Mouse (Mus musculus) adrenal gland, adult 2 months (tissue): ENCODE measurements around the gene Iffo2. TPM values are rescaled to one million over a fixed set of nuclear protein-coding genes. Genes with fewer than 3 reads are reported as not detected.
"Not testable (repeated sequence)": the region's sequence is repeated elsewhere in the genome, so short reads cannot be mapped to it uniquely, and the experiment has no call there.

Source experiments
- DNase-seq: peaks from one replicate; pipeline ENCODE4 v3.0.0; 2021
- long read RNA-seq: library from polyadenylated mRNA; stranded (forward); transcript quantifications from one replicate; pipeline ENCODE4 v2.0.0, GENCODE M21; 2021
- polyA plus RNA-seq: library from polyadenylated mRNA; depleted of rRNA; stranded (reverse); fragments of >200 nt; gene quantifications from 2 replicates; pipeline ENCODE4 v1.2.3, GENCODE M21; 2012; rRNA removed
- total RNA-seq, 2 experiments: library from RNA; stranded (reverse); gene quantifications; 2 replicates each; pipeline ENCODE4 v1.2.3; 2021

Iffo2 gene
- total RNA-seq (10 to 100 TPM; 11.5 to 13.2 TPM), polyA plus RNA-seq (6.3 and 6.4 TPM in 2 replicates)
- long read RNA-seq, full-length matches to known transcripts, result 1 of 2 reads
- long read RNA-seq, partial matches to known transcripts, result 0 of 2 reads
- long read RNA-seq, other reads (novel, unspliced or antisense), result 1 of 2 reads

DNA sequence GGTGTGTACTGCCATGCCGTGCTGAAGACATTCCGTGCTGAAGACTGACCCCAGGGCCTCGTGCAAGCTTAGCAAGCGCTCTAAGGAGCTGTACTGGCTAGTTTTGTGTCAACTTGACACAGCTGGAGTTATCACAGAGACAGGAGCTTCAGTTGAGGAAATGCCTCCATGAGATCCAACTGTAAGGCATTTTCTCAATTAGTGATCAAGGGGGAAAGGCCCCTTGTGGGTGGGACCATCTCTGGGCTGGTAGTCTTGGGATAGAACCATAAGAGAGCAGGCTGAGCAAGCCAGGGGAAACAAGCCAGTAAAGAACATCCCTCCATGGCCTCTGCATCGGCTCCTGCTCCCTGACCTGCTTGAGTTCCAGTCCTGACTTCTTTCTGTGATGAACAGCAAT, at the start of gene Iffo2:
Gene Iffo2 (plus strand): TSS at position 301 of the 400 bp plus-strand sequence.
- DNase-seq, result not testable (repeated sequence)

DNA sequence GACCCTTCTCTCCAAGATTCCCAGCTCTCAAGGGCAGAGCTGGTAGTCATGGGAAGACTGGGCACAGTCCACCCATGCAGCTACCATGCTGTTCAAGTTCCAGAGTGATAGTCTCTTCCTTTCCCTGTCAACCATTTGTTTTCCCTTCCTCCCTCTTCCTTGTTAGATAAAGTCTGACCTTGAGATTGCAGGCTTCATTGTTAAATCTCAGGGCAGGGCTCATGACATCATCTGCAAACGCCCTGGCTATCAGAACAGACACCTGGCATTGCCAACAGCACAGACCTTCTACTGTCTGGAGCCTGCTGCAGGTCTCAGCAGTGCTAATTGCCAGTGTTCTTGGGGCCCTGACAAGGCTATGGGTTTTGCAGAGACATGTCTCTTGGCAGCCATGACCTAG, 48.9 kb upstream of the Iffo2 start:
- DNase-seq, result no peak

DNA sequence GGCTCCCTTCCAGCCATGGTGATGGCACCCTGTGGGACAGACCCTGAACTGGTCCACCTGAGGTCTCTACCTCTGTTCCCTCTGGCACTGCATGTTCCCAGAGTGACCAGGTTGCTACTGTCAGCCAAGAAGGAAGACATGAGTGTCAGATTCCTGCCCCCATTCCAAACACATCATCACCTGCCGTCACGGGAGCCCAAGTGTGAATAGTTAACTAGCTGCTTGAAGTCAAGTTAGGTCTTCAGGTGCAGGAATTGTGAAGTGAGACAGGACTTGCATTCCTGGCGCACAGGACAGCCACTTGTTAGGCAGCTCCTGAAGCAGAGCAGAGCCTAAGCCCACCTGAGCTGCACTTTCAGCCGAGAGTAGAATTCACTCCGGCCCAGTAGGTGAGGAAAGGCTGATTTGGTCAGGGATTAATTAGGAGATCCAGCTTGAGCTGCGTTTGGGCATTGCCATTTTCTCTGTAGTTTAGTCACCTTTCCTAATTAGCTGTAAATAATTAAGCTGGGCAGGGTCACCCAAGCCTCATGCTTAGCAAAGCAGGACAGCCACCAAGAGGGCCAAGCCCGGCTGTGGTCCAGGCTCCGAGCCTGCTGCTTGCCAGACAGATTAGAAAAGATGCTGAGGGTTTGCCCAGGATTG, 46.8 kb upstream of the Iffo2 start:
- no peak for DNase-seq

- no peak for DNase-seq
These were observed 45.9 kb upstream of the Iffo2 start for GRCm38 (mm10) chr4:139484496-139484895.

DNA sequence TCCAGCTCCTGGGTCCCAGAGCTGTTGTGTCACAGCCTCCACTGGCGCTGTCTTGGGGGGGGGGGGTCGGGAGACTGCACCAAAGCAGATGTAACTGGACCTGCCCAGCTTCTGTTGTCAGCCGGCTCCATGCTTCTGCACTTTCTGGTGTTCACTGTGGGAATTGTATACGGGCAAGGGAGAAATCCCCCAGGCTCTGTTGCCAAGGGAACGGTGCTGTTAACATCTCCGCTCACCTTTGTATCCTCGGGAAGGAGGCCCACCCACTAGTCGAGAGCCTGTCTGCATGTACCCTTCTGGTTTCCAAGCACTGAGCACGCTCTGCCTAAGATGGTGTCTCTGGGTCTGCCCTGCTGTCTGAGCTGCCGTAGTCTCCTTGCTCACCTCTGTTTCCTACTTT, 43.3 kb upstream of the Iffo2 start:
- no peak for DNase-seq

GRCm38 (mm10) chr4:139488325-139488724, 42.0 kb upstream of the Iffo2 start:
- no peak for DNase-seq

GRCm38 (mm10) chr4:139489946-139490345, 40.4 kb upstream of the Iffo2 start:
- DNase-seq, result no peak

DNA sequence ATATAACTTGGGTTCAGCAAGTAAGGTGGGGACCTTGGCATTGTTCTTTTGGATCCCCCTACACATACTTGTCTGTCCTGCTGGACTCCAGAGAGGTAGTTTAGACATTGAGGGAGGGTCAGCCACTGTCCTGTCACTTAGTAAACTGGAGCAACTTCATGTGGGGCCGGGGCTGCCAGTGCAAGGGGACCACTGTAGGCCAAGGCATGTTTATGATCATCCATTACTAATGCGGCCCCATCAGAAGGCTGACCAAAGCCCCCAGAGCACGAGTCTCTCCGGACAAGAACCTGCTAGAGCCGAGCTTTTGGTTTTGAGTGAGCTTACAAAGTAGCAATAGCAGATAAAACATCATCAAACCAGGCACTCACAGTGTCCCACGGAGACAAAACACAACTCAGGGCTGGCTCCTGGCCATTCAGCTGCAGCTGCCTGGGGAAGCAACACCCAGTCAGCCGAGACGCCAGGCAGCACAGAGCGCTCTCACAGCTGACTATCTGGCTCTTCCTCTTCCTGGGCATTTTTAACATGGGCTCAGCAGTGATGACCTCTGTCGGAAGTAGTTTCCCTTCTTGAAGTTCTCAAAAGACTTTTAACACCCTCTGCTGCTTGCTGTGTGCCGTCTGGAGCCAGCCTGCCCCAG, 39.8 kb upstream of the Iffo2 start:
- DNase-seq, result no peak

- no peak for DNase-seq
These were observed 38.7 kb upstream of the Iffo2 start for GRCm38 (mm10) chr4:139491541-139492170.

- no peak for DNase-seq
These were observed 38.0 kb upstream of the Iffo2 start for GRCm38 (mm10) chr4:139492258-139492833.

GRCm38 (mm10) chr4:139493227-139494025, 36.9 kb upstream of the Iffo2 start:
- DNase-seq, result no peak

GRCm38 (mm10) chr4:139500814-139501213, 29.5 kb upstream of the Iffo2 start:
- no peak for DNase-seq

- DNase-seq, result no peak
These were observed 28.6 kb upstream of the Iffo2 start for GRCm38 (mm10) chr4:139501702-139502101.

- DNase-seq, result no peak
These were observed 26.4 kb upstream of the Iffo2 start for GRCm38 (mm10) chr4:139503919-139504318.

DNA sequence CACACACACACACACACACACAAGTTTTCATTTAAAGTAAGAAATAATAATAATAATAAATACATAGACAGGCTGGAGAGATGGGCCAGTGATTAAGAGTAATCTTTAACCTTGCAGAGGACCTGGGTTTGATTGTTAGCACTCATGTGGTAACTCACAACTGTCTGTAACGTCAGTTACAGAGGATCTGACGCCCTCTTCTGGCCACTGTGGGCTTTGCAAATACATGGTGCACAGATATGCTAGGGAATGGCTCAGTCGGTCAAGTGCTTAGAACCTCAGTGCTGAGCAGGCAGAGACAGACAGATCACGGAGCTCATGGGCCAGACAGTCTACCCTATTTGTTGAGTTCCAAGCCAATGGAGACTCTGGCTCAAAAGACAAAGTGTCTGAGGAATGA, 24.6 kb upstream of the Iffo2 start:
- DNase-seq, result no peak

- DNase-seq, result no peak
These were observed 23.6 kb upstream of the Iffo2 start for GRCm38 (mm10) chr4:139506727-139507126.

DNA sequence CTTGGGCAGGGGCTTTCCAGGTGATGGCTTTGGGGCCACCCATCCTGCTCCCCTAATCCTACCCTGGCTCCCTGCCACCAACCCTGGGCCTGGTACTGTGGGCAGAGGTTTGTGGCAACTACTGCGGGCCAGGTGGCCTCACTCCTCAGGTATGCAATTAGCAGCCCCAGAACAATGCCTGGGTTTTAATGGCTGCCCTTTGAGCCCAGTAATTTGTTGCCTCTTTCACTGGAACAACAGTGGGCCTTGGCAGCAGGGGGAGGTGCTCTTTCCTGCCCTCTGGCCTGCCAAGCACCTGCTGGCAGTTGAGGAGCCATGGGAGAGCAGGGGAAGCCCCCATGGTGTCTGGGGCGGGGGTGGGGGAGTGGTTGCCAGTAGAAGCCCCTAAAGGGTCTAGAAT, 21.3 kb upstream of the Iffo2 start:
- DNase-seq, result no peak

DNA sequence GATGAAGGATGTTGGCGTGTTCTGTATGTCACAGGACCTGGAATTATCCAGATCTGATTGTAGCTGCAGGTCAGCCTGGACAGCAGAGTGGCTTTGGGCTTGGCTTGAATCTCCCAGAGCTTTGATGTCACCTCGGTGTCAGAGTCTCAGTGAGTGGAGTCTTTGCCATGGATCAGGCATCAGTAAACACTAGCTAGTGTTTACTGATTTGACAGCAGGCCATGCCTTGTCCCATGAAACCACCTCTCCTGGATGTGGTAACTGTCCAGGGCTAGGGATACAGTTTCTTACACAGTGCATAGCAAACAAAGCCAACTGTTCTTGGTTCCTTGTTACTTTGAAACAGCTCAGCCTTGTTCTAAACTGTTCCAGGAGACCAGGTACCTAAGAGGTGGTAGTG, 18.8 kb upstream of the Iffo2 start:
- DNase-seq, result no peak

GRCm38 (mm10) chr4:139512985-139513384, 17.4 kb upstream of the Iffo2 start:
- DNase-seq, result no peak

DNA sequence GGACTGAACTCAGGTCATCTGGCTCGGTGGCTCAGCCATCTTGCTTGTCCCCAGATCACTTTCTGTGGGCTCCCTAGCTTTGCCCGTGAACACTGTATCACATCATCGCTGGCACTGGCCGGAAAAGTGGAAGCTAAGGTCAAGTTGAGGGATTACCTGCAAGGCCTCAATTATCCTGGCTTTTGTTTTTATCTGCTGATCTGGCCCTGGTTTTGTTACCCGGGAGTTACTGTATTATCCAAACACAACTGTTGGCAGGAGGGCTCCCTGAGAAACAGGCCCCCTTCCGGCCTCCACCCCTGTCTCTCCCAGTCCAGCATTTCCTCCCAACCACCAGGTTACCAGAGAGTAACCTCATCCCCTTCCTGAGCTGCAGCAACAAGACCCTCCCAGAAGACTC, 11.1 kb upstream of the Iffo2 start:
- DNase-seq, result no peak

- DNase-seq, result no peak
These were observed 8.4 kb upstream of the Iffo2 start for GRCm38 (mm10) chr4:139521926-139522325.

- DNase-seq, result no peak
These were observed 3.9 kb upstream of the Iffo2 start for GRCm38 (mm10) chr4:139526475-139526874.
